Mouse (Mus musculus) cerebellum, adult 18-20 months (tissue): ENCODE data around the gene Tmem170b.
"Not testable (repeated sequence)": the region's sequence is repeated elsewhere in the genome, so short reads cannot be mapped to it uniquely, and the experiment has no call there.

Source experiments
- DNase-seq, 2 experiments: peaks; one replicate each; pipeline ENCODE4 v3.0.0; 2021

Gene Tmem170b

DNA sequence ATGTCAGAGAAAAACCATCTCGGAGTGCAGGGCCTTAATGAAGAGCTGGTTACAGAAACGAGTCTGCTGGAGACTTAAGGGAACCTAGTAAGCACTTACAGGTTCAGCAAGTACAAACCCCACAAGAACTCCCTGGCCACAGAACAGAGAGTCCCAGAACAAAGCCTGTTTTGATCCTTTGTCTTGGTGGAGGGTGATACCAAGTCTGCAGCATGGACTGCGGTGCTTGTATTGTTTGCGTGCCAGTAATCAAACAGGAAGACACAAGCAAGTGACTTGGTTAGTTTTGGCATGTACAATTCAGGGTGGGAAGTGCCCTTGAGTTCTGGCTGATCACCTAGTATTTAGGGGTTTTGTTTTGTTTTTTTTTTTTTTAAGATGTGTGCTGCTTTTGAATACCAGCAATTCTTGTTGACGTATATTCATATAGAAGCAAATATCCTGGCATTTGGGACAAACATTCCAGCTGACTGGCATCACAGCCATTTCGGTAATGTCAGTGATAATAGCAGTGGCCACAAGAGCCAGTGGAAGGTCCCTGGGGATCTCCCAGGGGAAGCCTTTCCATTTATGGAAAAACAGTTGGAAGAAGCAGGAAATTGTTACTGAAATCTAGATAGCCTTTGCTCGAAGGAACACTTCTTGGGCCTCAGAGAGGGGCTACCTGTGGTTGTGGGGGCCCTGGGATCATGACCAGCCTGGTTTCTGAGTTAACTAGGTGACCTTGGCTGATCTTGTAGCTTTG, 64.9 kb downstream of the Tmem170b start:
- DNase-seq: no peak

DNA sequence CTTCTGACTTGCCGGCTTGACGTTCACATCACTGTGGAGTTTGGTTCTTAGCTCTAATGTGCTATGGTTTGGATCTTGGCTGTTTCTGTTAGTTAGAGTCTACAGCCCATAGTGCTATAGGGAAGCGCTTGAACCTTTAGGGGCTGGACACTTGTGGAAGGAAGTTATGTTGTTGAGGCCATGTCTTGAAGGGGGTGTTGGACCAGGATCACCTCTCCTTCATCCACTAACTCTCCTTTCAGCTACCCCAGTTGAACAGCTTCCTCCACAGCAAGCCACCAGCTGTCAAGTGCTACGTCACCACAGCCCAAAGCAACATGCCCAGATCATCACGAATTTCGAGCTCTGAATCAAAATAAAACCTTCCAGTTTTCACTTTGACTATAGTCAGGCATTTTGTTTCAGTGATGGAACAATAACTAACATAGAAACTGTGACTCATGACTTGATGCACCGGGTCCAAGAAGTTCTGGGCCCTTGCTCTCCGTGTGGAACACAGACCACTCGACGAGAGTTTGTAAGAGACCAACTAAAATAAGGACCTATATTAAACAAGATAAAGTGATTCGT, 65.5 kb downstream of the Tmem170b start:
- no peak for DNase-seq

DNA sequence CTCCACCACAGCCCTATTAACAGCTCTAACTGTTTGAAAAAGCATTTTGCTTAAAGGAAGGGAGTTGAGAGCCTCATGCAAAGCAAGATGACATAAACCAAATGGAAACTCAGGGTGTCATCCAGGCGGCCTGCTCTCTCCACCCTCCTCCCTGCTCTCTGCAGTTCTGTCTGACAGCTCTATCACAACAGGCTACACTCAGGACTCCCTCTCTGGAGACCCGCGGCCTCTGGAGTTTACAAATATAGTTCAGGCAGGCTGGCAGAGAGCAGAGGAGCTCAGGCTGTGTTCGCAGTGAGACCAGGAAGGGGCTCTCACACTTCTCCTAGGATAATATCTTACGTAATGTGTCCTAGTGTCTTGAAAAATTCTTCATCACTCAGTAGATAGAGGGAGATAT, 67.2 kb downstream of the Tmem170b start:
- DNase-seq: not testable (repeated sequence)

DNA sequence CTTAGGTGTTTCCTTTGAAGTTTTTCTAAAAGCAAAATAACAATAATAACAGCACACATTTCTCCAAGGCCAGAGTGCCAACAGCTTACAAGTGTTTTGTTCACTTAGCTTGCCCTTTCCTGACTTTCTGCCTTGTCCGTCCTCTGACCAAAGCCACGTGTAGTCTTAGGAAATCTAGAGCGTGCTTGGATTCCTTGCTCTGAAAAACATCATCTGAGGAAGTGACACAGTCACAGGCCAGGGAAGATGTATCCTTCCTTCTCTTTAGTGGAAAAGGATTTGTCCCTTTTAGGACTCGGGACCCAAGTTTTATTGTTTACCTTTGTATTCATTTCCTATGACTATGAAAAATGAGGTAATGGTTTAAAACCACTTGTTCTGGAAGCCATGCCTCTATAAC, 67.8 kb downstream of the Tmem170b start:
- no peak for DNase-seq

DNA sequence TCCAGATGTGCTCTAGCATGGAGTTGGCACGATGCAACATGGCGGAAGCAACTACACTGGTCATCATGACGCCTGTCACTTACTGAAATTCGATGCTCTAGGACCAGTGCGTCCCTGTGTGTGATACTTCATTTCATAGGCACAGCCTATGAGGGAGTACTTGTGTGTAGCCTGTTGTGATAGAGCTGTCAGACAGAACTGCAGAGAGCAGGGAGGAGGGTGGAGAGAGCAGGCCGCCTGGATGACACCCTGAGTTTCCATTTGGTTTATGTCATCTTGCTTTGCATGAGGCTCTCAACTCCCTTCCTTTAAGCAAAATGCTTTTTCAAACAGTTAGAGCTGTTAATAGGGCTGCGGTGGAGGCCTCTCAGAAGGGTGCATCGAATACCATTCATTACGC, 68.9 kb downstream of the Tmem170b start:
- DNase-seq: not testable (repeated sequence)

DNA sequence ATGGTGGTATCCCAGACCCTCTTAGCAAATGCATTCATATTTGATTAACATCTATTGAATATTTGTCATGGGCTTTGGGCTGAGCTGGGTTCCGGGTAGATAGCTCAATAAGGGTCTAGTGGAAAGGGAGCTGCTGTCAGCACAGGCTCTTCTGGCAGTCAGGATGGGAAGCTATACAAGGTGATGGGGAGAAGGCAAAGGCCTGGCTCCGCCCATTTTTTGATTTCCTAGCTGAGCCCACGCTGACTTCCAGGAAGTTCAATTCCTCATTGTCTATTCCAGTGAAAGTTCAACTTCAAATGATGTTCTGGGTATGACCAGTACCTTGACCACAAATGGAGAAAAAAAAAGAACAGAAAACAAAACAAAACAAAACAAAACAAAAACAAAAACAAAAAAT, 69.8 kb downstream of the Tmem170b start:
- no peak for DNase-seq

DNA sequence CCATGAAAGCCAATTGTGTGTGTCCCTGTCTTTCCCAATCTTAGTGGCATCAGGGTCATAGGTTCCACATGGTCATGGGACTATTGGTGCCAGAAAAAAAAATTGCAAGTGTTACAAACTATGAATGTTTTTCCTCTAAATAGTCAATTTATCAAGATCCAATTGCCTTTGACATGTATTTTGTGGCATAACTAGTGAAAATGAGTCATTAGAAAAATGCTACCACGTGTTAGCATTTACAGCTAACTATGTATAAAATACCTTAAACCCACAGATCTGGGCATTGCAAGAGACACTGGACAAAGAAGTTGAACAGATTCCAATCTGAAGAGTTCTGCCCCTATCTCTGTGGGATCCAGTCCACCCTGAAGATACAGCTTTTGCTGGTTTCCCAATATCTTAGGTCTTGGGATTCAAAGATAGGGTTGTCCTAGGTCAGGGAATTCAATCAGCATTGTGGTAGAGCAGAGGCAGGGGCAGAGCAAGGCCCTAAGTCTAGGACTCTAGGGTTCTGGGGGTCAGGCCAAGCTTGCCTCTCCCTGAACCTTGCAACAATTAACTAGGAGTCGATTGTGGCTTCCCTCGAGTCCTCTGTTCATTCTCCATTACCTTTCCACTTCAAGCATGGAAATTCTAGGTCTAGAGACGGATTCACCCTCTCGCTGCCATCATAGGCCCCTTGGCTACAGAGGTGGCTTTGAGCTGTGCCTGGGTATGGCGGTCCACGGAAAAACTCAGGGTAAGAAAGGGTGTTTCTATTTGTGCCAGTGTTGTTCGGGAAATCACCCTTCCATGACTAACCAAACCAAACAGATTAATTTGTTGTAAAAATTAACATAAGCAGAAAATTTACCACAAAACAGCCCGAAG, 70.5 kb downstream of the Tmem170b start:
- DNase-seq: no peak

DNA sequence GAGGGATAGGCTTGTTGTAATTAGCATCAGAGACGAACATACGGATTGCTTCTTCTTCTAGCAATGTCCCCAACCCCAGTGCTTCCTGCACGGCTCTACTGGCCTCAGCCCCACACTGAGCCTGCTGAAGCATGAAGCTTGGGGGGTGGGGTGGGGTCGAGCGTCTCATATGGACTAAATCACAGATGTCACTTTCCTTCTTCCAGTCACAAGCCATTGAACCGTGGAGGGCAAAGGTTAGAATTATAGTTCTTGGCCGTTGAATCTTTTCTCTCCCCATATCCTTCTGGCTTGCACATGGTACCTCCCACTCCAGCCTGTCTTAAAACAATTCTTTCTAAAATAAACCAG, 71.1 kb downstream of the Tmem170b start:
- DNase-seq: no peak

DNA sequence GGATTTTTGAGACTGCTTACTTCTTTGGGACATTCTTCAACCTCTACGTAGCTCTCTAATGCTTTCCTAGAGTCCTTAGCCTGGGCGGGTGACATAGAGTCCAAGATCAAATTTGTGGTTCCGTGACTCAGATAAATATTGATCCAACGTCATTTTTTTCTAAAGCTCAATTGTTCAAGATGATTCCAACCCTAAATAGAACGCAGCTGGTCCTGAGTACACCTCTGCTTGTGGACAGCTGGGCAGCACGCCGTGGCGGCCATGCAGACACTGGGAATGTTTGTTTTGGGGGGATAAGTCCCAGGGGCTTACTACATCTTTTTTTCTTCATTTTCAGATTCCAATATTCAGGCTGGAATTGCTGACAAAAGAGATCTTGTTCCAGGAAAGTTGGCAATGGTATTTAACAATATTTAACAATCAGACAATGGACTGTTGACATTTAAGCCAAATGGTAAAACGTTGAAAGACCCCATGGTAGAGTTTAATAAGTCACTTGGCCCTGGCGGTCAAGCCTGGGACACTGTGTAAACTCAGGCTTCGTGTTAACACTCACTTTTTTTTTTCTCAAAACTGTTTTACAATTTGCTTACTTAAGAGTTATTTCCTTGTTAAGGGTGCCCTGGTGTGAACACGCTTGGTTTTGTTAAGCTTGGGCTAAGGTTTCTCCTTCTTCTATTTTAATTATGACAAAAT, 75.3 kb downstream of the Tmem170b start:
- DNase-seq: no peak

DNA sequence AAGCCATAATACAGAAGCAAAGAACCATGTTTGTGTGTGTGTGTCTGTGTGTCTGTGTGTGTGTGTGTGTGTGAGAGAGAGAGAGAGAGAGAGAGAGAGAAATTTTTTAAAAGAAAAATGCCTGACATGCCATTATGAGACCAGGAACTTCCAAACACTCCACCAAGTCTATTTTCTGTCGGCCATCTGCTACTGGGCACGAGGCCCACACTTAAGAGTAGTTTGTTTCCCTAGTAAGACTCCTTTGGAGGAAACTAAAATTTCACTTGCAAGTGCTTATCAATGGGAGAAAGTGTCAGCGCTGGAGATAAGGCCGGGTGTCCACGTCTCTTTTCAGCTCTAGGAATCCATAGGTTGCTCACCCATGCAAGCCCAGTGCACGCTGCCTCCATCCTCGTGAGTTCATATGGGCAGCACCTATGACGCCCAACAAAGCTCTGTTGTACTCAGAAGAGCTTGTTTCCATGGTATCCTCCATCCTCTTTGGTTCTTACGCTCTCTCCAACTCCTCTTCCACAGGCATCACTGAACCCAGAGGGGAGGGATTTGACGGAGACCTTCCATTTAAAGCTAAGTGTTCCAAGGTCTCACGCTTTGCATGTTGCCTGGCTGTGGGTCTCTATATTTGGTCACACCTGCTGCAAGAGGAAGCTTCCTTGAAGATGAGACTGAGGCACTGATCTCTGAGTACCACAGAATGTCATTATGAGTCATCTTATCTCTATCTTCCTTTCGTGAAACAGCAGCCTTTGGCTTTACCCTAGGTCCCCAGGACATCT, 76.8 kb downstream of the Tmem170b start:
- no peak for DNase-seq

DNA sequence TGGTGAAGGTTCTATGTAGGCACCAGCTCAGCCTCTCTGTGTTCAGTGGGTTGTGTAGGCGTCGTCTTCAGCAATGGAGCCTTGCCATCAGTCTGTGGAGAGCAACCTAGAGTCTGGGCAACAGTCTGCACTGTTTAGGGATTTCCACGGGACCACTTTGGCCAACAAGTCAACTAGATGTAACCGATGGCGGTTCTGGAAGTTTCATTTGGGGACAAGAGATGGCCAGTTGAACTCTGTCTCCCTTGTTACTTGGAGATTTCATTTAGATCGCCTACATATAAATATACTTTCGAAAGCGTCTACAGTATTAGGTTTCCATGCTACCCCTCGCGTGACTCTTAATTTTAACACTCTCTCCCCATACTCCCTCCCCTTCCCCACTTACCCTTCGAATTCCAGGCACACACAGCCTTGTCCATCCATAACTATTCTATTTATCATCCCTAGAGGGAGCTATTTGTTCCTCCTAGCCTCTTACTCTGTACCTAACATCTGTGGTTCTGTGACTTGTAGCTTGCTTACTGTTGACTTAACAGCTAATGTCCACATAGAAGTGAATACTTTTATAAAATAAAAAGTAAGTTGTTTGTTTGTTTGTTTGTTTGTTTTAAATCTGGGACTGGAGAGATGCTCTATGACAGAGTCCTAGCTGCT, 77.8 kb downstream of the Tmem170b start:
- no peak for DNase-seq

DNA sequence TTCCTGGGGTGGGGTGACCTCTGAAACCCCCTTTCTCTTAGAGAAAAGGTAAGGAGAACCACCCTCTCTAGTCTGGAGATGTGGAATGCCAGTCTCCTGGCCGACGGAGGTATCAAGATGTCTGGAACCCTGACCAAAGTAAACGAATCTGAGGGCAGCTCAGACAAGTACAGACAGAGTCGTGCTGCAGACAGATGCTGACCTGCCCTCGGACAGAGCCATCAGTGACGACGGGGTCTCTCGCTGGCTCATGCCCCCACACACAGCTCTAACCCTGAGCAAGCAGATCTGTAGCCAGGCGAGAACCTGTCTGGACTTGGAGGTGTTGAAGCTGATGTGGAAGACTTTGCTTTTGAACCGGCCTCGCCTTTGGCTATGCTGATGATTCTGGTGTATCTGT, 79.8 kb downstream of the Tmem170b start:
- no peak for DNase-seq

DNA sequence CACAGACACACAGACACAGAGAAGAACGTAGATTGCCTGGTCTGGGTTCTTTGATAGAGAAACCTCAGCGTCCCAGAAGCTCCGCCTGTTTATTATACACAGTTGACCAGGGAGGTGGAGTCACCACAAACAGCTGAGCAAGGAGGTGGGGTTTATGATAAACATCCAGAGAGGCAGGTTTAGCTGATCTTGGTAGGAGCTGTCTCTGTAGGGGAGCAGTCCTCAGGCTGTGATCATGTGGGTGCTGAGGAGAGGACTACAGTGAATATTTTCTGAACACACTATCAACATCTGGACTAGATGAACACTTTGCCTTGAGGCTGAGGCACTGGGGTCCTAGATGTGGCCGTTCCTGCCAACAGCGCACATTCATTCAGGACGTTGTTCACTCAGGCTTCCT, 83.3 kb downstream of the Tmem170b start:
- DNase-seq: no peak

DNA sequence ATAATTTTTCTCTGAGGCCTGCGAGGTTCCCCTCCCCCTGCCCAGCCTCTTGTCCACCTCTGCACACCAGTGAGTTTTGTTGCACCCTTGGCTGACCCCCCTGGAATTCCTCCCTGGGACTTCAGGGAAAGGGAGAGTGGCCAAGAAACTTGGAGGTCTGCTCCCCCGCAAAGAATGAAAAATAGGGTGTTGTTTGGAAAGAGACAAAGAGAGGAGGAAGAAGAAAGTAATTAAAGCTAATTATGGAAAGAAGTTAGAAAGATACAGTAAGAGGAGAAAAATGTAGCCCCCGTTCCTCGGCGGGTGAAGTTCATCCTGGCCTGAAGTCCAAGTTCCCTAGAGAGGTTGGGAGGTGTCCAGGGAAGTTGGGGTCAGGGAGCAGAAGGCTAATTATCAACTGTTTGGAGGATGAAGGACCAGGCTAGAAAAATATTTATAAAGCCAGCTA, 83.9 kb downstream of the Tmem170b start:
- DNase-seq: no peak
